Mouse (Mus musculus): ENCODE data around the gene Jam2.

Jam2 gene

DNA sequence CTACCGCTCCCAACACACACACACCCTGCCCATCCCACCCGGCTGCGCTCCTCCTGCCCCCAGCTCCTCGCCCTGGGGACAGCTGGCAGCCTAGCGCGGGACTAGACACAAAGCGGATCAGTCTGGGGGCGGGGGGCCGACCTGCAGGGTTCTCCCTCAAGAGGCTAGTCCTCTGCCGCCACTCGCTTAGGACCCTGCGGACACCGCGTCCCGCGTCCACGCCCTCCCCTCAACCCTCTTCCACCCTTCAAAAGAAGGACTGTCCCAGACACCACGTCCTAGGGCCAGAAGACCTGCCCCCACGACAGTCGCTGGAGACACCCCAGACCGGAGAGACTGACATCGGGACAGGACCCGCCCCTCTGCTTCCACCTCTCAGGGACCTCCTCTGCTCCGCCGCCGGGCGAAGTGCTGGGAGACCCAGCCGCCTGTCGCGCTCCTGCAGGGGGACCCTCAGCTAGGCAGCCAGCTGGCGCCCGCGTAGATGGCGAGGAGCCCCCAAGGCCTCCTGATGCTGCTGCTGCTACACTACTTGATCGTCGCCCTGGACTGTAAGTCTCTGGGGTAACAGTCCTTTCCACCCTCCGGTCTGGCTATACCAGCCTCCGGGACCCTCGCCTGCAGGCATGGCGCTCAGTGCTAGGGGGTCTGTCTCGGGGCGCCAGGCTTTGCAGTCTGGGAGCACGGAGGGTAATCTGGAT lies at the start of gene Jam2:
Gene Jam2 (plus strand): TSS at position 121 of the 701 bp plus-strand sequence.
- no peak for DNase-seq (ENCODE audit: low read depth, low spot score)

DNA sequence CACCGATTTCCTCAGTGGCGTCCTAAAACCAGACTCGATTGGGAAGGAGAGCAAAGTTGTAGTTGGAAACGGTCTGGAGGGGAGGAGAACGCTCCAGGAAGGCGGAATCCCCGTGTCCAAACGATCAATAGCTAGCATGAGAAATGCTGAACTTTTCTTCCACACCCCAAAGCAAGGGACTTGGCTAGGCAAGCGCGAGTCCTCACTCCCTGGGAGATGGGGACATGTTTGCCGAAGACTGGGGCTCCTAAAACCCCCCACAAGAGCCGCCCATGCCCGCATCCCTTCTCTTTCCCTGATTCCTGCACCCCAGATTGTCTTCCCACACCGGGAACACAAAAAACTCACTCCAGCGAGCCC lies 39.1 kb upstream of the Jam2 start:
- DNase-seq (ENCODE audit: low read depth, low spot score), result no peak

DNA sequence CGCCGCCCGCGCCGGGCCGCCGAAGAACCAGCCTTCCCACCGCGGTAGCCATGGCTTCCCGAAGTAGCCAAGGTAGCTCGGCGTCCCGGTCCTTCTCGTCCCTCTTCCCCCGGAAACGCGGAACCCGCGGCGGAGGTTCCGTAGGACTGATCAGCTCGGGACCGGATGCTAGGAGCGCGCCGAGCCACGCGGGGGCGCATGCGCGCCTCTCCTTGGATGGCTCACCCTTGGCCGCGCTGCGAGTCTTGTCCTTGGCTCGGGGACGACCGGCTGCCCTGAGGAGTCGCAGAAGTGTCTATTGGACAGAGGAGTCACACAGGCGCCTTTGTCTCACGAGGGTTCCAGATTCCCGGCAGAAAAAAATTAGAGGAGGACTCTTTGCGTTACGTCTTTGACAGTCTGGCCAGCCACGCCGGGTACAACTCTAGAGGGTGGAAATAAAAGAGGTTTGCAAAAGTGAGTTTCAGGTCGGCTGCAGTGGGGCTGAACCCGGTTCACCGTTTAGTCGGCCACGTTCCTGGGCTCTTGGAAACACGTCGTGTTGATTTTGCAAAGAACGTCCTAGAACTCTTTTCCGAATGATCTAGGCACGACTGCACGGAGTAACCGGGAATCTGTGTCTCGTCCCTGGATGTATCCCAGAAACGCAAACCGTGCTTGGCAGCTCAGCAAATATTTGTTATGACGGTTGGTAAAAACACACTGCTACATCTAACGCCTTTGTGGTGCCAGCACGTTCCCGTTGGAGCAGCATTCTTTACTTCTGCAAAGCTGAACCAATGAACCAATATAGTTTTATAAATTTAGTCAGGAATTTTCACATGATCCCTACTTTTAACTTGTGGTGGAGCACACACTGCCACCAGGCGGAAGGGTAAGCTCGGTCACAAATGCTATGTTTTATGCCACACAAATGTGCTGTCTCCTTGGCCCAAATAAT lies 38.5 kb upstream of the Jam2 start, which contains the start of gene Mrpl39:
Gene Mrpl39 (minus strand): TSS at position 577 of the 940 bp plus-strand sequence.
- peak; percentile 90 for DNase-seq (ENCODE audit: low read depth, low spot score)

DNA sequence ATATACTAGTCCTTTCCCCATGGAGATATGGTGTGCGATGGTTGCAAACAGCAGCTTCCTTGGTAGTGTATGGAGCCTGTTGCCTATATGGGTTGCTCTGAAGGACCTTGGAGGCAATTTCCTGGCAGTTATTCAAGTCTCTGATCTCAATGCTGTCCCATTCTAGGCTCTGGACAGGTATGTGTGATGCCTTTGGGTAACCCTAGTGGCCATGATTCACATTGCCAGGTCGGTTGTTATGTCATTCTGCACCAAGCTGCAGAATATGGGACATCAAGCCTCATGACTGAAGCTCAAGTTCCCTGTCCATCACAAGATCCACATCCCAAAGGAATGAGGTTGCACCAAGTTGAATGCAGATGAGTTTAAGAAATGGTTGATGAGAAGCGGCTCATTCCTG lies 36.6 kb upstream of the Jam2 start:
- no peak for DNase-seq (ENCODE audit: low read depth, low spot score)

DNA sequence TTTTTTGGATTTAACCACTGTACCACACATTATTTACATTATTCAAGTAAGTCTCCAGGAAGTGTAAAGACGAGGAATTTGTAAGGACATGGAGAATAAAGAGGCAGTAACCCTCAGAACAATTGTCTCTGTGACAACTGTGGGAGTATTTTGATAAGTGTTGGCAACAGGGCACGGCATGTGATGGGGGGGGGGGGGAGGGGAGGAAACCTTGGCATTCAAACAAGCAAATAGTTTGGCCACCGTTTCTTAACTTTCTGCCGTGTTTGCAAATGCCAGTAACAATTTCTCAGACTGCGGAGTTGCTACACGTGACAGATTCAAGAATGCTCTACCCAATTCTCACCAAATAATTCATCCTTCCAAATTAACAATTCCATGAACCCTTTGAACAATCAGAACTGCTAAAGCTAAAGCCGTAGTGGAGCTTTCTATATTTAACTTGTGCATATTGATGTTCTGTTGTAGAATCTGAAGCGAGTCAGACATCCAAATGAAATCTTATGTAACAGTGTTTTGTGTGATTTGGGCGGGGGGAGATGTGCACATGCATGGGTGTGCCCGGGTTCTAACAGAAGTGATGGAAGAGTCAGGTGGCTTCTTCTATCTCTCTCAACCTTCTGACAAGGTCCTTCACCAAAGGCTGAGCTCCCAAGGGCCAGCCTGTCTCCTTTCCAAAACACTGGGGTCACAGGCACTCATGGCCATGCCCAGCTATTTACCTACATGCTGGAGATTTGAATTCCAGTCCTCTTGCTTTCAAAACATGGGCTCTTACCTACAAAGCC lies 29.0 kb upstream of the Jam2 start:
- DNase-seq (ENCODE audit: low read depth, low spot score), result no peak

DNA sequence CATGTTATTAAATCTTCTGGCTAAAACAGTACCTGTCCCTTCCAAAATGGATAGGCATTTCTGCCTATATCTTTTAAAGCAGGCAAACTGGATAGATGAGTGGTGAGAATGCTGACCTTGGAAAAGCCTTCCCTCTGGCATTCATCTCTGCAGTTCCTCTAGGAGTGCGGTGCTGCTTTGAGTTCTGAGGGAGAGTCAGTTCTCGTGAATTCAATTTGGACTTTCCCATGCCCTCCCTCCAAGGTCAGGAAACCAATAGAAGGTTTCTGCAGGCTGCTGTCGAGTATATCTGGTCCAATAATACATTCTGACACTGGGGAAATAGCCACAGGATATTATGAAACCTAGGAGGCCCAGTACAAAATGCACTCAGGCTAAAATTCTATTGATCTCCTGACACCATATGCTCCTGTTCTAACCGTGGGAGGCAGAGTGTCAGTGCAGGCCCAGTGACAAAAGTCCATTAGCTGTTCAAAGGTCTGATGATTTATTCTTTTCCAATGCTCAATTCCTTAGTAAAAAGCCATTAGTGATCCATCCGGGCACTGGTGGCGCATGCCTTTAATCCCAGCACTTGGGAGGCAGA lies 28.1 kb upstream of the Jam2 start:
- no peak for DNase-seq (ENCODE audit: low read depth, low spot score)

DNA sequence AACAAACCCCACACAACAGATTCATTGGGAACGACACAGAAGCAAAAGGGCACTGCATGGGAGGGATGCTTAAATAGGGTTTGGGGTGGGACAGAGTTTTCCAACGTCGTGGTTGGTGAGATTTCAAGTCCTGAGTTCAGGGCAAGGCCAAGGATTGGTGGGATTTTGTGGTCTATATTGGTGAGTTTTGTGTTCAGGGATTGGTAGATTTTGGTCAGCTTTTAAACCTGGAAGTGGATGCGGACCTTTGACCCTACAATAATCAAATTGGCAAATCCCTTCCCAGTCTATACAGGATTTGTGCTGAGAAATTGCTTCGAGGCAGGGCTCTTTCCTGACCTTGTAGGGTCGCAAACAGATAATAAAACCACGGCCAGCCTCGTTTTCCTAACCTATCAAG lies 6.0 kb upstream of the Jam2 start:
- DNase-seq (ENCODE audit: low read depth, low spot score), result no peak

DNA sequence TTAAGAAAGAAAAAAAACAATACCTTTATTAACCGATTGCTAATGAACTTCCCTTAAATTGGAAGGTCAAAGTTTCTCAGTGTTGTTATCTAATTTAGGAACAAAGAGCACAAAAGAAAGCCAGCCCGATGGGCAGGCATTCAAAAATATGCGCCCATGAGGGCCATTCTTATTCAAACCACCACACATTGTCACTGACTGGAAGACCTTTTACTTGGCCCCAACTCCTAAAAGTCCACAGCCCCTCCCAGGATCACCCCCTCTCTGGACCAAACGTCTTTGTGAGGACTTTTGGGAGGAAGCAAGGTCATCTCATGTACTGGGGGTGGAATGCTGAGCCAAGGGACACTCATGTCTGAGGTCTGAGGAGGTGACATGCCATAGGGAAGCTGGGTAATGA lies 4.7 kb upstream of the Jam2 start:
- no peak for DNase-seq (ENCODE audit: low read depth, low spot score)

DNA sequence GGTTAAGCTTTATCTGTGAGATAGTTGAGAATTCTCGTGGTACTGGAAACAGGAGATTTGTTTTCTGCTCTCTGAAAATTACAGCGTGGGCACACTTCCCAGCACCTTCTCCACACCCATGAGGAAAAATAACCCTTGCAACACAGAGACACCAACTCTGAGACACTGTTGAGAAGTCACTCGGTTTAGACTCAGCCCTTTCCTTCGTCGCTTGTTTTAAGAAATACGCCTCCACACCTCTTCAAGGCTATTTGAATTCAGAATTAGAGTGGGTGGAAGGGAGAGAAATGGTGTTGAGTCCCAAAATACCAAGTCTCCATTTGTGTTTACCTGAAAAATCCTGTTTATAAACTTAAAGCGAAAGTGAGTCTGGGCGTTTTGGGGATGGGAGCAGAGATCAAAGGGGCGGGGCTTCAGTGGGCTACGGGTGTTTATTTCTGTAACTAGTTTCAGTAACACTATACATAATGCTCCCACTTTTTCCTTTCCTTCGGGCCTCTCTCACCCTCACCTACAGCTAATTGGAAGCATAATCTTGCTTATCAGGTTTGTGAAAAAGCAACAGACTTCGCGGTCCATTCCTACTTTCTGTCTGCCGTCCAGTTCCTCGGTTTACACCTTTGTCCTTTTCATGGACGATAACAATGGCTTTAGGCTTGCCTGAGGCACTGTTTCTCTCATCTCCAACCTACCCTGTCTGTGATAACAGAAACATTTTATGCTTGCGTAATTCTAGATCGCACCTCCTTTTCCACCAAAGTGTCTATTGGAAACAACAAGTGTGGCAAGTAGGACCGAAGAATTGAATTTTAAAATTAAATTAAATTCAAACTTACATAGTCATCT lies 4.1 kb upstream of the Jam2 start:
- DNase-seq (ENCODE audit: low read depth, low spot score), result no peak

DNA sequence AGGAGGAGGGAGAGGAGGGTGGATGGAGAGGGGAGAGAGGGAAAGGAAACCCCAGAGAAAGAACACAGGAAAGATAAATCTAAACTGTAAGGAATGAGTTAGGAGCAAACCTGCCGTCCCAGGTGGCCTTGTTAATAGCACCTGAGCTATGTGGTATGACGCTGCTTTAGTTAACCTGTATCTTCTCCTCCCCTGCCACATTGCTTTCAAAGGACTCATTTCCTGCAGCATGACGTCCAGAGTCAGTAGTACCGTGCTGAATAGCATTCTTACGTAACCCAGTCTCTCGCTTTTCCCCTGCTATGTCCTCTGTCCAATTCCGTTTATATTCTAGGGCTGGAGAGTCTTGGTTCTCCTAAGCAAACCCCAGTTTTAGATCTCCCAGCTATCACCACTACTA lies 3.0 kb upstream of the Jam2 start:
- DNase-seq (ENCODE audit: low read depth, low spot score), result no peak

DNA sequence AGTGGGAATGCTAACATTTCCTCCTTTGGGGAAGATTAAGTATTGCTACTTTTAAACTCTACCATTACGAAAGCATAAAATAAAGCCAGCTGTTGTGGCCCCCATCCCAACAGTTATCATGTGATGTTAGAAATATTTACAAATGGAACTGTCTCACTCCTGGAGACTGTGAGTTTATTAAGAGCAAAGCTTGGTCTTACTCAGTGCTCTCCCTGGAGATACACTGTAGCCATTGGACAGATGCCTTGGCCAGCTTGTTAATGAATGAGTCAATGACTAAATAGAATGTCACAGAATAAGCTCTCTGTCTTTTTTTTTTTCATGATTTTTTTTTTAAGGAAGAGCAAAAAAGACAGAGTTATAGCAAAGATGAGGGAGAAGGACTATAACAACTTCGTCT lies 2.5 kb upstream of the Jam2 start:
- DNase-seq (ENCODE audit: low read depth, low spot score), result no peak

DNA sequence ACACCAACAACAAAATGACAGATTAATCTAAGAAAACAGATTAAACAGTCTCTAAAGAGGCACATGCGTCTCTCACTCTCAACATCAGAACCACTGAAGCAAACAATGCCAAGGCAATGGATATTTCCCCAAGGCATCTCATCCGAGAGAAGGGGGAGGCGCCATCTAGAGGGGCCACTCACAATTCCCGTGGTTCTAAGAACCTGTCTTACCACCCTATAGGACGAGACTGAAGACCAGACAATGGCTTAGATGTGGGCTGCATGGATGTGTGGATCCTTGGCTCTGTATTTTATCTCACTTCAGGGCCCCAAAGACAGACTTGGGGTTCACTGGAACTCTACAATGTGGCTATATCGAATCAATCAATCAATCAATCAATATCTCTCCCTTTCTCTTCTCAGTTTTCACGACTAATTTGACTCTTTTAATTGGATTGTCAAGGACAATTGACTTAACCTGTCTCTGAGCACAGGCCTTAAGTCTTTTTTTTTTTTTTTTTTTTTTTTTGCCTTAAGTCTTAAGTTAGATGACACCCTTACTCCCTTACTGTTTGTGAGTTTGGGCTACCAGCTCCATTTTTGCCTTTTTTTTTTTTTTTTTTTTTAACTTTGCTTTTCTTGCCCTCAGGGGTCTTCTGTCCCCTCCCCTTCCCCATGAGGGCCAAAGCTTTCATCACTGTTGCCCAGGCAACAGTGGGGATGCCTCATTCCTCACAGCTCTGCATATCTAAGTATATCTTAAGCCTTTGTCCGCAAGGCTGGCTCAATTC lies 1.2 kb upstream of the Jam2 start:
- no peak for DNase-seq (ENCODE audit: low read depth, low spot score)

DNA sequence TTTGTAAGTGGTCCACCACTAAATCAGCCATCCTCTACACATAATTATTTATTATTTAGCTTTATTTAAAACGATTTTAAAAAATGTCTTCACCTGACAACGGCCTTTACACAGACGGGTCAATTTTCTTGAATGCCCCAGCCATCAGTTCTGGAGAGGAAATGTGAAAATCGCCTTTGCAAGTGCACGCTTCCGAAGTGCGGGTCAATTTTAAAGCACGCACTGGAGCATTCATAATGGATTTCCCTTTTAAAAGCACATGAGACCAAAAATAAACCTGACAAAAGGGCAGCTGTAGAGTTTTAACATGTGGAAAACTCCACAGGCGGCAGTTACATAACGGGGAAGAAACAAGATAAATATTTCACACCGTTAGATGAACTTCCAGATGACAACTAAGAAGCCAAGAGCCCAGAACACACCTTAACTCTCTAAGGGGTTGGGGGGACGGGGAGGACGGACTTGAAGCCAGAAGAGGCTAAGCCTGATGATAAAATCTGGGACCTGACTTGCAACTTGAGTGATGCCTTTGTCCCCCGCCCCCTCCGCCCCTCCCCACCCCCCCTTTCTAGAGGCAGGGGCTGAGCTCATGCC lies 558 bp upstream of the Jam2 start:
- no peak for DNase-seq (ENCODE audit: low read depth, low spot score)

DNA sequence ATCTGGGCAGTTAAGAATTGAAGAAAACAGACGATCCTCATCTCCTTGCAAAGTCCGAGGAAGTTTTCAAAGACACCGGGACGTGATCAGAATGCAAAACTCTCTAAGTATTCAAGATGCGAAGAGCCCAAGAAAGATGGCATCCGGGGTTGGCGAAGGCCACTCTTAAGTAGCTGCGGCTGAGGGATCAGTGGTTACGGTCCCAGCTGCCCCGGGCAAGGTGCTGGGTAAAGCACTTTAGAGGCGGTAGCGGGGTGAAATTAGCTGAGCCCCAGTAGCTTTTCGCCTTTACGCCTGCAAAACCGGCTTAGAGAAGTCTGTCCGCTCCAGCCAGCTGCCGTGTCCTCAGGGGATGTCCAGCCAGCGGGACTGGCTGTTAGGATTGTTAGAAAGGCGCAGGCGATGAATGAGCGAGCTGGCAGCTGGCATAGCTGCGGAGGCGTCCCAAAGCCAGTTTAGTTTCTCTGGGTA lies 873 bp downstream of the Jam2 start:
- no peak for DNase-seq (ENCODE audit: low read depth, low spot score)

DNA sequence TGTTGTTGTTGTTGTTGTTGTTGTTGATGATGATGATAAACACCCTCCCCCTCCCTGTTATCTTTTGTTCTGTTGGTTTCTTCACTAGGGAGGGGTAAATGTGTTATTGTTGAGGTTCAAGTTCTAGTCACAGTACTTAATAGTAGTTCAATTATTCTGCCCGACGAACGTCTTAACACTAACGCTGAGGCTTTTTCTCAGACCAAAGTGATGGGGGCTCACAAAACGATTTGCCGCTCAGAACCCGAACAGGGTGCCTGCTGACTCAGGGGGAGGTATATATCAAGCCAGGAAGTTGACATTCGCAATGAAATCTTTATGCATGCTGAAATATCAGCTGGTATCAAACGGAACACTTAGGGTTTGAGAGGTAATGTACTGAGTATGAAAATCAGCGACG lies 1.4 kb downstream of the Jam2 start:
- no peak for DNase-seq (ENCODE audit: low read depth, low spot score)

DNA sequence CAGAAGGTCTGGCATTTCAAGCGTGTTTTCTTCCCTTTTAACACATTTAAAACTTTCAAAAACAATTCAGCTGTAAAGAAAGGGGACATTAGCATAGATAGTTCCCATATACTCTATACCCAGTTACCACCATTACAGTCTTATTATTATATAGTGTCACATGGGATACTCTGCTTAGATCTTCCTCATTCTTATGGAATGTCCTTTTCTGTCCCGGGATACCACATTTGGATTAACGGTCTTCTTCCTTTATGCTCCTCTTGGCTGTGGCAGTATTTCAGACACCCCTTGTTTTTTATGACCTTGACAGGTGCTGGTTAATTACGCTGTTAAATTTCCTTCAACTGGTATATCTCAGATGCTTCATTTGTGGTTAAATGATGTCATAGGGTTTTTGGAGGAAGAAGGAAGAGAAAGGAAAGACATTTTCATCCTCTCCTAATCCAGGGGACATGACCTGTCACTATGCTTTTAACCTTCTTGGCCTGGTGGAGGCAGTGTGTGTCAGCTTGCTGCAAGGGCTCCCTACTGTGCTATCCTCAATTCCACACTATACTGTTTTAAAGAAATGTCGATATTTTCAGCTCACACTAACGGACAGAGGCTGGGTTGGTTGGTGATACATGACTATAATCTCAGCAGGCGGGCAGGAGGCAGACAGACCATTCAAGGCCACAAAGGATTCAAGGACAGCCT lies 2.3 kb downstream of the Jam2 start:
- DNase-seq (ENCODE audit: low read depth, low spot score), result no peak

DNA sequence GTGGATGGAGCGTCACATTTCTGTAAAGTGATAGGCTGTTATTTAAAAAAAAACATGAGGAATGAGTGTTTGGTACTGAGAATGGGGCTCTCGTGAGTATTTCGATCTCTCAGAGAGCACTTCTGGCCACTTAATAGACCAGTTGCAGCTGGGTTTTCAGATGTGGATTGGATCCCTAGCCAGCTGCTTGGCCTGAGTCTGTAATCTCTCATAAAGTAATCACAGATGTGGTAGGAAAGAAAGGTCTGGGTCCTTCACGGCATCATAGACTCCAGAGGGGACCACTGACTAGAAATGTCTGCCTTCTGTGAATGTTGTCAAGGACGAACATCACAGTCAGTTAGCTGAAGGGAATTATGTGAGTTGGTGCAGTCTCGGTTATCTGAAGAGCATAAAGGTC lies 4.5 kb downstream of the Jam2 start:
- DNase-seq (ENCODE audit: low read depth, low spot score), result no peak

DNA sequence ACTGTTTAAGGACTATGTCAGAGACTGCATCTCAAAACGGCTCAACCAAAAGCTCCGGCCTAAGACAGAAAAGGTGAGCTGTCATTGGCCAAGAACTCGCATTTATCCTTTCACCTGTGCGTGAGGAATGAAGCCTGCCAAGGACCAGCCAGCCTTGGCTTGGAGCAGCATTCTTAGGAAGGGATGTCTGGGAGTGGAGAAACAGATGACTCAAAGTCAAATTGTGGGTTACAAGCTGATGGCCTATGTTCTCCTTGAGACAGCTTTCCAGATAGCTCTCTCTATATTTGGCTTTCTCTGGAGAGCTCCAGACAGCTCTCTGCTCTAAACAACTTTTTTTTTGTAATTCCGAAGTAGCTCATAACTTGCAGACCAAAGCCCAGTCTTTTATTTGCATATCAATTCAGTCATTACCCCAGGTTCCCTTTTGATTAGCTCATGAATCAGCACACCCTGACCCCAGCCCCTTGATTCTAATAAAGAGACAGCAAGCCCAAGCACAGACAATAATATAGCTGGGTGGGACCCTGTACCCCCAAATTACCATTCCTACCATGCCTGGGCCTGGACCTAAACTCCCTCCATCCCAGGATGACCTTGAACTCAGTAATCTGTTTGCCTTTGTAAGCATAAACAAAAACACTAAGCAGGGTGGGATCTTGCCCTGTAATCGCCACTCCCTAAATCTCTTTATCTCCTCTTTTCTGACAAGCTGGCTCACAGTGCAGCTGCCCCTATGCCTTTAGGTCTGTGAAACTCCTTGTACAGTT lies 5.1 kb downstream of the Jam2 start:
- DNase-seq (ENCODE audit: low read depth, low spot score), result no peak
